Mouse (Mus musculus): Measurements from ENCODE around the gene Eps8l2.

DNA sequence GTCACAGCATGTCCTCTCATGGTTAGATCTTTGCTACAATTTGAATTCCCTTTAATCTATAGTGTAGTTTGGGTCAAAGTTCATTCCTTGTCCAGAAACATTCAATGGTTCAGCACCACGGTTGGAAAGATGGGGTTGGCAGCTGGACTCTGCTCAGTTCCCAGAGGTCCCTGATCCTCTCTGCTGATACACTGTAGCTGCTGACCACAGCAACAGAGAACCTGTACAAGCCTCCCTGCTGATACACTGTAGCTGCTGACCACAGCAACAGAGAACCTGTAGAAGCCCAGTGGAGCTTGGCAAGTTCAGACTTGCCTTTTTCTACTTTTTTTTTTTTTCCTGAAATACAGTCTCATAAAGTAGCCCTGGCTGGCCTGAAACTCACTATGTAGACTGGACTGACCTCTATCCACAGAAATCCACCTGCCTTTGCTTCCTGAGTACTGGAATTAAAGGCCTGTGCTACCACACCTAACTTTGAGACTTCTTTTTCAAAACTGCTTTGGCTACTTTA, 21.0 kb upstream of the Eps8l2 start:
- no peak for TF ChIP-seq CTCF (IDR thresholded peaks at IDR 0.05; ENCODE audit: borderline replicate concordance, control insufficient read depth, extremely low read depth, insufficient read depth, low read length, poor library complexity)
- TF ChIP-seq POLR2A (IDR thresholded peaks at IDR 0.05; ENCODE audit: control insufficient read depth, extremely low read depth, insufficient read depth, low read length, poor library complexity), result no peak
